Mouse (Mus musculus) adrenal gland, postnatal 14 days (tissue): ENCODE measurements around the gene D430019H16Rik. TPM values are rescaled to one million over a fixed set of nuclear protein-coding genes. Genes with fewer than 3 reads are reported as not detected.

Source experiments
- DNase-seq: peaks from one replicate; pipeline ENCODE4 v3.0.0; 2021; ENCODE audit warnings: mixed read lengths
- total RNA-seq: library from RNA; stranded (reverse); gene quantifications from 2 replicates; pipeline ENCODE4 v1.2.3, GENCODE M21; 2021

The D430019H16Rik gene
- total RNA-seq, 1 experiment from 2014 or later = 4.9 TPM

DNA sequence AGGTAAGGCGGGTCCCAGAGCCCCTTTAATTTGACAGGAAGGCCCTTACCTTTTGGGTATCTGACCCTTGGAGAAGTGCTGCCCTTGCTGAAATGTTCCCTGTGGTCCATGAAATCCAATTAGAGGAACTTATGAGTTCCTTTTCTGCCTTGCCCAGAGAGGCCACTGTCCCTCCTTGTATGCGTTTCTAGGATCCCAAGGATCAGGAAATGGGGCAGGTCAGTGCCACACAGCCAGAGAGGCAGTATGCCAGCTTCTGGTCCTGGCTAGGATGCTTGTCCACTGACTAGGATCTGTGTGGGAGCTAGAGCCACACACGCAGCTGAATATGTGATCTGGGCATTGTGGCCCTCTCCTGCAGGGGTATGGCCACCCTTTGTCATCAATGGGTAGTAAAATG, 36.6 kb downstream of the D430019H16Rik start:
- no peak for DNase-seq

DNA sequence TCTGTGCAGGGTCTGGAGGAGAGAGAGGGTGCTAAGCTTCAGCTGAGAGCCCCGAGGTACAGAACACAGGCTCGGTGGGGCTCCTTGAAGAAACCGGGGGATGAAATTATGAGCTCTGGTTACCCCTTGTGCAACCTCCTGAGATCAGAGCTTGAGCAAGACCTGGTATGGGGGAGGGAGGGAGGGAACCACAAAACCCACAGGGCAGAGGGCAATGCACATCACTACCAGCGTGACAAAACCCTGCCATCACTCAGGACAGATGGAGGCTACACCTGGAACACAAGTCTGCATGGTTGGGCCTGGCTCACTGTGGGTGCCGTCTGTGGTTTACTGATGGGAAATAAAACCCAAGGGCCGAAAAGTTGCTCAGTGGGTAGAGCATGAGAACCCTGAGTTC, 37.1 kb downstream of the D430019H16Rik start:
- DNase-seq = no peak

DNA sequence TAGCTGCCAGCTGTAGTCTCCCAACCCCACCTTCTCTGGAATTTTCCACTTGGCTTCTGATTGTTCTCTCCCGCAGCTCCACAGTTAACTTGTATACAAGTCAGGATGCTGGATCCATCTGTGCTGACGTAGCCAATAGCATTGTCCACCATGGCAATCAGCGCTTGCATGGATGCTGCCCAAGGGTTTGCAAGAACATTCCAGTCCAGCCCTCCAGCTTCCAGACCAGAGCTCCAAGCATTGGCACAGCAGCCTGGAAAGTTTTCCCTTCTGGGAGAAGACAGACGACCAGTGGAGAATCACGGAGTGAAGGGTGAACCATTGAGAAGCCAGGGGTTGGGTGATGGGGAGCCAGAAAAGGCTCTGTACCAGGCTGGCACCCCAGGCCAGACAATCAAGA, 41.1 kb downstream of the D430019H16Rik start:
- no peak for DNase-seq

DNA sequence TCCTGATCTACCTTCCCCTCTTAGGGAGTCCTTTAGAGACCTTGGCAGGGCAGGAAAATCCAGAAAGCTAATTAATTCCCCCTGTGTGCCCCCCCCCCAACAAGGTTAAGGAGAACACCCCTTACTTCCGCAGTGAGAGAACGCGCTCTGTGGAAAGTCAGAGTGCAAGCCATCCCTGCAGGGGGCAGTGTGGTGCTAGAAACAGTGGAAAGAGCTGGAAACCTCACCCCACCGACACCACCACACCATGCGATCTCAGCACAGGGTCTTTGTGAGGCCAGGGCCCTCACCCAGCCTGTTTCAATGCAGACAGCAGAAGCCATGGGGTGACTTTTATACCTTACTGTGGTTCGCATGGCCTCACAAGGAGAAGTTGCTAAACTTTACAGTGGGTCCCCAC, 44.2 kb downstream of the D430019H16Rik start:
- peak; percentile 89 for DNase-seq

GRCm38 (mm10) chr12:105498423-105498822, 44.8 kb downstream of the D430019H16Rik start:
- DNase-seq = no peak

GRCm38 (mm10) chr12:105498842-105499241, 45.2 kb downstream of the D430019H16Rik start:
- DNase-seq = no peak

DNA sequence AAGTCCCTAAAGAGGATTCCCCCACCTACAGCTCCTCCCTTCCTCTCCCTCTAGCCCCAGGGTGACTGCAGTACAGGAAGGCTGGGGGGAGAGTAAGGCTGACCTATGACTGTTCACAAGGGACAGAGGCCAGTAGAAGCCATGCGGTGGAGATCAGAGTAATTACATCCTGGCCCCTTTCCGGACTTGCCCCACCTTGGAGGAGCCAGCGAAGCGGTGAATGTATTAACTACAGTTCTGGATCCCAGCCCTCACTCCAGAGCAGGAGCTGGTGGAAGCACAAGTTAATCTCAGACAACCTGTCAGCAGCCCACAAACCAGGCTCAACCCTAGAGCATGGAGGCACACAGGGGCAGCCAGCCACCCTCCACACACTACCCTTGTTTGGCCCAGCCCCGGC, 47.3 kb downstream of the D430019H16Rik start:
- DNase-seq = no peak

GRCm38 (mm10) chr12:105504736-105505135, 51.1 kb downstream of the D430019H16Rik start:
- DNase-seq = peak; percentile 38

GRCm38 (mm10) chr12:105511109-105511508, 57.5 kb downstream of the D430019H16Rik start:
- DNase-seq = no peak

DNA sequence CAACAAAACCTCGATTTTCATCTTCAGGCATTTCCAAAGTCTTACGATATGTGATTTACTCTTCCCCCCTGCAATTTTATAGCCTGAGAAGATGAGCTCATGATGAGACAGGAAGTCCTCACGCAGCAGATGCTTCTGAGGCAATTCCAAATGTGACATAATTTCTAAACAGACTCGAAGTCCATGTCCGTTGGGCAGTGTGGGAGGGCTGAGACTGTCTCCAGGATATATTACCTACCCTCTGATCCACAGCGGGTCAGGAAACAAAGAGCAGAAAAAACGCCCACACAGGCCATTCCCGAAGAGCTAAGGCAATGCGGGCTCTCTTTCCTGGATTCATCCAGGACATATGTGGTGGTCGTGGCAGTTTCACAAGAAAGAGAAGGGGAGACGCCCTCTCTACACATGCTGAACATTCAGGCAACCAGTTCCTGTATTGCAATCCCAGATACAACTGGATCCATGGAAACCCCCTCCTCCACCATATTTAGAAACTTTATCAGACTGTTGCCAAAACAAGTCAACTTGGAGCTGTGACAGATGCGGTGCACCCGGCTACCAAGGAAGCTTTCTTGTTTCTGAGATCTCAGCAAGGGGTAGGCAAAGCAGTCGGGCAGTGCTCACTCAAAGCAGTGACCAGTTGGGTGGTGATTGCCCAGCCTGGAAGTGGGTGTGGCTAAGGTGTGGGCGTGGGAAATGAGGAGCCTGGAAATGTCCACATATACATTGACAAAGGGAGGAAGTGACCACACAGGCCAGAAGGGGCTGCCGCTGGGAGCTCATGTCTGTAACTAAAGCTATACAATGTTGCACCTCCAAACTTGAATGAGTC, 58.2 kb downstream of the D430019H16Rik start:
- DNase-seq = no peak

- DNase-seq = no peak
These were observed 60.5 kb downstream of the D430019H16Rik start for GRCm38 (mm10) chr12:105514111-105514510.

- DNase-seq = peak; percentile 60
These were observed 63.5 kb downstream of the D430019H16Rik start for GRCm38 (mm10) chr12:105517026-105517675.

DNA sequence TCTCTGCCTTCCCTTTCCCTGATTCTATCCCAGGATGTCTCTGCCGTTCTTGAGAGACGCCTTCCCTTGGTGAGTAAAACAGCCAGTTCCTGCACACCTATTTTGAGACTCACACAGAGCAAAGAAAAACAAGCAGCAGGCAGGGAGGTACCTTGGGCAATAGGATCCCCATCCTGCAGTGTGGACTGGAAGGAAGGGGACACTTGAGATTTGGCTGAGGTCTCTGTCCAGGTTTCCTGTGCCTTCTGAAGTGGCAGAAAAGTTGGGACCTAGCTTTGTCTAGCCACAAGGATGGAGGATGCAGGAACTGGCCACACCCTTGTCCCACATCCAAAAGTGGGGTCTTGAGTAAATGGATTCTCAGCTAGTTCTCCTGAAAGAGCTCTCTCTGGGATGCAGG, 66.2 kb downstream of the D430019H16Rik start:
- DNase-seq = no peak

DNA sequence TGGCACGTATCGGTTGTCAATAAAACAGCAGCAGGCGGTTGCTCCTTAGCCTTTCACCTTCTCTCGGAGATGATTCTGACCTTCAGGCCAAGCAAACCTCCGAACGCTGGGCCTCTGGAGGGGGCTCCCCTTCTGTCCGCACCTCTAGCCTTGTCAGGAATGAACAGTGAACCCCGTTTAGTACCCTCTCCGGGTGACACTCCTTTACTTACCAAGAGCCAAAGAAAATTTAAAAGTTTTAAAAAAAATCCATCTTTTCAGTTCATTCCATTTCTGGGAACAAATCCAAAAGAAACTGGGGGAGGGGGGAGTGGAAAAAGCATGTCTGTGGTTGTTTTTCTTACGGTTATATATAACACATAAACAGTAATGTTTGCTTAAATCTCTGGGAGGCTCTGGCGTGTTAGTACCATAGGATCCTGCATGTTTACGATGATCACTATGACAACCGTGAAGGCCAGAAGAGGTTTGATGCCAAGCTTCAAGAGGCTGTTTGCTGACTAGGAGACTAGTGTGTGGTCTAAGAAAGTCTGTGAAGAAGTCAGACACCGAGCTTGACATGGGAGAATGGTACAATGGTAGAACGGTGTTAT, 67.6 kb downstream of the D430019H16Rik start:
- DNase-seq = peak; percentile 38

DNA sequence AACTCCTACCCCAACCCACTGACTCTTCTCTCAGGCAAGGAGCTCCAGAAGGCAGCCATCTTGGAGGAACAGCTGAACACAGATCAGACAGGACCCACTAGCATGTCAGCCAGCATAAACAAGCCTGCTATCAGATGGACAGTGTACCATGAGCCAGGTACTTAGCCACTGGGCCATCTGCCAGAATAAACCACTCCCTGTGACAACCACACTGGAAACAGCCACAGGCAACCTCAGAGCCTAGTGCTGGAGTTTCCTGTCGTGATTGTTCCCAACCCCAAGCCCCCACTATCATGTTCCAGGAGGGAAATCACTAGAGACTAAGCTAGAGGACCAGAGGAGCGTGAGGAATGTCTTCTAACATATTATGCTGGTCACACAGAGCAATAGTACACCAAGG, 70.1 kb downstream of the D430019H16Rik start:
- DNase-seq = peak; percentile 36

DNA sequence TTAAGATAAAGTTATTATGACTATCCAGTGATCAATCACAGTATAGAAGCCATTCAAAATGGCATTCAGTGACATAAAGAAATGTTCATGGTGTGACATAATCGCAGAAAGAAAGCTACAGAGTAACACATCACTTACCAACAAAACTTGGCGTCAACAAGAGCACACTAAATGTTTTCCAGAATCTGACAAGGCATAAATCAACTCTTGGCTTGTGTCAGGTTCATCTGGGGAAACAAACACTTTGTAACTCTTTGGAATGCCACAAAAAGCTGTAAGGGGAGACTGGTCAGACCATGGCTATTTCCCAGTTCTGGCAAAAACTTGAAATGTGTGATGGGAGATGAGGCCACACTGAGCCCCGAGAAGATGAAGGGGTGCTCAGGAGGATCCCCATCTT, 72.5 kb downstream of the D430019H16Rik start:
- DNase-seq = no peak

GRCm38 (mm10) chr12:105526829-105527228, 73.2 kb downstream of the D430019H16Rik start:
- peak; percentile 61 for DNase-seq

DNA sequence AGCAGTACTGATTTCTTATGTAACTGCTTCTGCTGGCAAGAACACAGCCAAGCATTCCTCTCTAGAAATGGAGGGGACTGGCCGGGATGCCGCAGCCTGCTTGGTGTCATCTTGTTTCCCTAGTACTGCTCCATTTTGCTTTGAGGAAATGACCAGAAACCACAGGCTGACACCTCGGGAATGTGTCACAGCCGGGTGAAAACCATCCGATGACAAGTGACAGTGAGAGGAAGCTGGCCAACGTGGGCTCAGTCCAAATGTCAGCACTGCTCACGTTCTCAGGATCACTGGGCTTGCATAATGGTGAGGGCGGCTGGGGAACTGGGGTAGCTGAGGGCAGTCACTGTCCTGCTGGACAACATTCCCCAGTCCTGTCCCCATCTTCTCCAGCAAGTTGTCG, 75.9 kb downstream of the D430019H16Rik start:
- DNase-seq = no peak

DNA sequence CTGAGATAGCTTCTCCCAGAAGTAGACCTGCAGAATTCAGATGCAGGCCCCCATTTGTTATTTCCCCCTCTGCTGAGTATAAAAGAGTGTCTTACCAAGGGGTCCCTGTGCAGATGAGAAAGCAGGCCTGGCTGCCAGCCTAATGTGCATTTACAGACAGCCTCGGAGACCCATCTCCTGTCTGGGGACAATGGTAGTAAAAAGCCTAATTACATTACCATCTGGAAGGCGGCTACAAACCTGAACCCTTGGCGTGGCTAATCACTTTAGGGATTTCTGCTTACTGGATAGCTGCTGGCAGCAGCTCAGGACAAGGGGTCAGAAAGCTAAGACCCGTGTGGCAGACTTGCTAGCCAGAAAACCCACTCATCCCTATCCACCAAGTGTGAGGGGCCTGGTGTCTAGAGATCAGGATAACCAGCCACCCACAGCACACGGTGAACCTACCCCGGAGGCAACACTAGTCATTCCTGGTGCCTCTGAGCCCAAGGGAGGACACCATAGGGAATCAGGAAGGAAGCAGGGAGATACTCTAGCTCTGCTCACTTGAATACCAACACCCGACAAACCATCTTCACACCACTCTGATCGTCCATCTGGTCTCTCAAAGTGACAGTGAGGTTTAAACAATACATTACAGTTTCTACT, 78.2 kb downstream of the D430019H16Rik start:
- no peak for DNase-seq

GRCm38 (mm10) chr12:105534842-105535241, 81.2 kb downstream of the D430019H16Rik start:
- DNase-seq = no peak

DNA sequence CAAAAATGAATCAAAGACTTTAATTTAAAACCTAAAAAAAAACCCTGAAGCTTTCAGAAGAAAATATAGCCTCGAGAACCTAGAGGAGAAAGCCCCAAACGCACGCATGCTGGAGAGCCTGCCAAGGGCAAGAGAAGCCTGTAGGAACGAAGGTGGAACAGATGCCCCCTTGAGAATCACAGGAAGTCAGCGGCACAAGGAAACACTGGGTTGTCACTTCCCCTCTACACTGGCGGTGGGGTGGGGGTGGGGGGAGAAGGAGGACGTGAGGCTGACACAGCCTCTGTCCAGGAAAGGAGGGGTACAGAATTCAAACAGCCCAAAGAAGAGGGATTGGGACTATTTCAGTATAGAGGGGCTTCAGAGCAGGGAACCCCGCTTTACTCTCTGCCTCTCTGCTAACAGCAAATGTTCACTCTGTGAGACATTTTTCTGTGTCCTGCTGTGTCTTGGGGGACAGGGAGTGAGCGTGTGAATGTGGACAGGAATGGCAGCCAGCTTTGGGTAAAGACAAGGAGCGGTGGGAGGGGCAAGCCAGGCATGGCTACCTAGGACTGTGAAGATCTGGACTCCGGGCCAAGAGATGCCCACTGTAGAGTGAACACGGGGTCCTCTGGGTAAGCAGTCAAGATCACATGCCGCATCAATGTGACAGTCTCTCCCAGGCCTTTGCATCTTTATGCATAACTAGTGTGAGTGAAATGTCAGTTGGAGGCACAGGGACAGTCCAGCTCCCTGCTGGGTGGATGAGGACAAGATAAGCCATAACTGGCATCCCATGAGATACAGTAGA, 82.5 kb downstream of the D430019H16Rik start:
- DNase-seq = no peak

DNA sequence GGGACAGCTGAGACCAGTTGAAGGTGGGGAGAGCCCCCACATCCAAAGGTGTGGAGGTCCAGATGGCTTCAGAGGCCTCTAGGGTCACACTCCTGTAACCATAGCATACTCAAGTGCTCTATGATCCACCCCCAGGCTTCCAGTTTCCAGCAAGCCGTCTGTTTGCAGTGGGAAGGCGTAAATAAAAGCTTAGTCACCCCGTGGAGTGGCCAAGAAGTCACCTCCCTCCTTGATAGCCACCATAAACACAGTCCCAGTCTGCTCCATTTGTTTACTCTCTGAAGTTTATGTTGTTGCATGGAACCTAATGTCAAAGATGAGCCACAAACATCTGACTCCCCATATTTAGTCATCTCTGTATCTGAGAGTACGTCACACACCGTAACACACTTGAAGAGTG, 83.5 kb downstream of the D430019H16Rik start:
- DNase-seq = no peak
